Mouse (Mus musculus): Measurements from ENCODE around the gene Ski. TPM values are rescaled to one million over a fixed set of nuclear protein-coding genes. Genes with fewer than 3 reads are reported as not detected.

The Ski gene
- polyA plus RNA-seq, 1 experiment from 2014 or later = 14.5 TPM

- H3K27me3 ChIP-seq (ENCODE audit: insufficient read depth, low read length) = no peaks in the 10 kb centered on the region
- no peak overlapping the region for H3K4me2 ChIP-seq (replicated peaks; ENCODE audit: low read depth, low read length)
- 87% methylated on average over 27 of the region's 27 CpGs for WGBS
- H3K36me3 ChIP-seq (ENCODE audit: insufficient read depth, low read length) = peaks cover 52% of the 10 kb centered on the region
- H3K9me3 ChIP-seq (ENCODE audit: low read length) = no peaks in the 10 kb centered on the region
- no peak overlapping the region for H3K9ac ChIP-seq (replicated peaks; ENCODE audit: low read length)
- H3K4me3 ChIP-seq (ENCODE audit: low read length) = no peak overlapping the region
- ATAC-seq (ENCODE audit: low FRiP score, low TSS enrichment) = no peak
- H3K27ac ChIP-seq (ENCODE audit: low read length) = no peak overlapping the region
- H3K4me1 ChIP-seq (ENCODE audit: insufficient read depth, low read length) = peaks cover 25% of the 10 kb centered on the region
Measured at GRCm38 (mm10) chr4:155157871-155158542, 64.4 kb downstream of the Ski start.

- no peak overlapping the region for H3K4me2 ChIP-seq (replicated peaks; ENCODE audit: low read depth, low read length)
- no peak for ATAC-seq (ENCODE audit: low FRiP score, low TSS enrichment)
- no peaks in the 10 kb centered on the region for H3K9me3 ChIP-seq (ENCODE audit: low read length)
- no peak overlapping the region for H3K4me3 ChIP-seq (ENCODE audit: low read length)
- WGBS = 95% methylated on average over 17 of the region's 17 CpGs
- peaks cover 17% of the 10 kb centered on the region for H3K4me1 ChIP-seq (ENCODE audit: insufficient read depth, low read length)
- H3K36me3 ChIP-seq (ENCODE audit: insufficient read depth, low read length) = peaks cover 52% of the 10 kb centered on the region
- no peak overlapping the region for H3K9ac ChIP-seq (replicated peaks; ENCODE audit: low read length)
- no peak overlapping the region for H3K27ac ChIP-seq (ENCODE audit: low read length)
- H3K27me3 ChIP-seq (ENCODE audit: insufficient read depth, low read length) = no peaks in the 10 kb centered on the region
Measured at GRCm38 (mm10) chr4:155156734-155157133, 65.7 kb downstream of the Ski start.

- Histone ChIP-seq H3K27me3 (ENCODE audit: insufficient read depth, low read length) (no peaks in the 10 kb centered on the region), H3K4me3 (ENCODE audit: low read length) (no peak overlapping the region), H3K36me3 (ENCODE audit: insufficient read depth, low read length) (peaks cover 52% of the 10 kb centered on the region), H3K9me3 (ENCODE audit: low read length) (no peaks in the 10 kb centered on the region), H3K27ac (ENCODE audit: low read length) (no peak overlapping the region), H3K4me2 (replicated peaks; ENCODE audit: low read depth, low read length) (no peak overlapping the region), H3K9ac (replicated peaks; ENCODE audit: low read length) (no peak overlapping the region; the same call in 1 of the 2 replicates), H3K4me1 (ENCODE audit: insufficient read depth, low read length) (peaks cover 27% of the 10 kb centered on the region)
- 60% methylated on average over 11 of the region's 11 CpGs for WGBS
- no peak for ATAC-seq (ENCODE audit: low FRiP score, low TSS enrichment)
Measured at GRCm38 (mm10) chr4:155154986-155155385, 67.4 kb downstream of the Ski start.

DNA sequence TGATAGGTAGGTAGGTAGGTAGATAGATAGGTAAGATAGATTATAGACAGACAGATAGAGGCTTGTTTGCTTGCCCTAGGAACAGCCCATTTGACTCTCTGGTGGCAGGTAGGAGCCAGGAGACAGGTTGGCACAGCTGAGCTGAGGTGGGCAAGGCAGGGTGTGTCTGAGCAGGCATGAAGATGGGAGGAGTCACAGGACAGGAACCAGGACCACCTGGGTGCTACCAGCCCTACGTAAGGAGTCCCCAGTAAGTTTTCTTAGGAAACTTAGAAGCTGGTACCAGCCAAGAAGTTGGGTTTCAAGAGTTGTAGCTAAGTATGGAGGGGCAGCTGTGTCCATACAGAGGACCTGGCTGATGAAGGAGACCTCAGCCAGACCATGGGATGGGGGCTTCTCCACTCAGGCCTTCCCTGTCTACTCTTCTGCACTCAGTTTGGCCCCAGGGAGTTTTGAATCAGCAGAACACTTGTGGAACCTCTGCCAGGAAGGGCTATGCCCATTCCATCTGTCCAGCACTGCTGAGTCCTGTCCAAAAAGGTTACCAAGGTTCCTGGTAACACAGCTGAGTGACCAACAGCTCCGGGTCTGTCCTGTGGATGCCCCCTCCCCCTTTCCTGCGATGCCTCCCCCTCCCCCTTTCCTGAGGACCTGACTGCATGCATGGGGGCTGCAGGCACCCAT lies 68.9 kb downstream of the Ski start:
- H3K4me1 ChIP-seq (ENCODE audit: insufficient read depth, low read length) = peaks cover 37% of the 10 kb centered on the region
- peaks cover 40% of the 10 kb centered on the region for H3K36me3 ChIP-seq (ENCODE audit: insufficient read depth, low read length)
- ATAC-seq (ENCODE audit: low FRiP score, low TSS enrichment) = no peak

GRCm38 (mm10) chr4:155152476-155152875 lies 69.9 kb downstream of the Ski start:
- H3K4me2 ChIP-seq (replicated peaks; ENCODE audit: low read depth, low read length) = no peak overlapping the region

More for the DNA sequence above, 68.9 kb downstream of the Ski start:
- Histone ChIP-seq H3K27me3 (ENCODE audit: insufficient read depth, low read length) (no peaks in the 10 kb centered on the region), H3K9me3 (ENCODE audit: low read length) (no peaks in the 10 kb centered on the region), H3K4me3 (ENCODE audit: low read length) (no peak overlapping the region), H3K4me2 (replicated peaks; ENCODE audit: low read depth, low read length) (no peak overlapping the region), H3K9ac (replicated peaks; ENCODE audit: low read length) (no peak overlapping the region), H3K27ac (ENCODE audit: low read length) (no peak overlapping the region)
- WGBS = 80% methylated on average over 3 of the region's 3 CpGs

DNA sequence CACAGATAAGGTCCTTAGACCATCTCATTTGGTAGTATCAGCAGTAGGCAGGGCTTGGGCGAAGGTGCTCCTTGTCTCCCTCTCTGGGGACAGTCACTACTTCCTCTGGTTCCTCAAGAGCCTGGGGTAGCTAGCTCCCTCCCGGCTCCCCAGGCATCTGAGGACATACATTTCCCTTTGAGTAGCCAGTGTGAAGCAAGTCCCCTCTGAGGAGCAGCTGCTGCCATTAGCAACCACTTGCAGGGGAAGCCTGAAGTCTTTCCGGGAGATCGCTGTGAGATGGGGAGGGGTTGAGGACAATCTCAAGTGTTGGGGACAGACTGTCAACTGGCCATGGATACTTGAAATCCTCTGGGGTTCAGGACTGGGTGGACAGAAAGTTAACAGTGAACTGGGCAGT lies 70.5 kb downstream of the Ski start:
- no peak overlapping the region for H3K9ac ChIP-seq (replicated peaks; ENCODE audit: low read length)
- peaks cover 24% of the 10 kb centered on the region for H3K36me3 ChIP-seq (ENCODE audit: insufficient read depth, low read length)
- no peaks in the 10 kb centered on the region for H3K27me3 ChIP-seq (ENCODE audit: insufficient read depth, low read length)
- peaks cover 38% of the 10 kb centered on the region for H3K4me1 ChIP-seq (ENCODE audit: insufficient read depth, low read length)
- 64% methylated on average over 4 of the region's 4 CpGs for WGBS
- no peak overlapping the region for H3K4me3 ChIP-seq (ENCODE audit: low read length)
- H3K4me2 ChIP-seq (replicated peaks; ENCODE audit: low read depth, low read length) = no peak overlapping the region
- no peaks in the 10 kb centered on the region for H3K9me3 ChIP-seq (ENCODE audit: low read length)
- no peak overlapping the region for H3K27ac ChIP-seq (ENCODE audit: low read length)
- no peak for ATAC-seq (ENCODE audit: low FRiP score, low TSS enrichment)

More at GRCm38 (mm10) chr4:155152476-155152875, 69.9 kb downstream of the Ski start:
- H3K27me3 ChIP-seq (ENCODE audit: insufficient read depth, low read length) = no peaks in the 10 kb centered on the region
- 90% methylated on average over 6 of the region's 6 CpGs for WGBS
- H3K9ac ChIP-seq (replicated peaks; ENCODE audit: low read length) = no peak overlapping the region
- ATAC-seq (ENCODE audit: low FRiP score, low TSS enrichment) = no peak
- no peaks in the 10 kb centered on the region for H3K9me3 ChIP-seq (ENCODE audit: low read length)
- H3K36me3 ChIP-seq (ENCODE audit: insufficient read depth, low read length) = peaks cover 30% of the 10 kb centered on the region
- peaks cover 37% of the 10 kb centered on the region for H3K4me1 ChIP-seq (ENCODE audit: insufficient read depth, low read length)
- H3K4me3 ChIP-seq (ENCODE audit: low read length) = no peak overlapping the region
- no peak overlapping the region for H3K27ac ChIP-seq (ENCODE audit: low read length)

DNA sequence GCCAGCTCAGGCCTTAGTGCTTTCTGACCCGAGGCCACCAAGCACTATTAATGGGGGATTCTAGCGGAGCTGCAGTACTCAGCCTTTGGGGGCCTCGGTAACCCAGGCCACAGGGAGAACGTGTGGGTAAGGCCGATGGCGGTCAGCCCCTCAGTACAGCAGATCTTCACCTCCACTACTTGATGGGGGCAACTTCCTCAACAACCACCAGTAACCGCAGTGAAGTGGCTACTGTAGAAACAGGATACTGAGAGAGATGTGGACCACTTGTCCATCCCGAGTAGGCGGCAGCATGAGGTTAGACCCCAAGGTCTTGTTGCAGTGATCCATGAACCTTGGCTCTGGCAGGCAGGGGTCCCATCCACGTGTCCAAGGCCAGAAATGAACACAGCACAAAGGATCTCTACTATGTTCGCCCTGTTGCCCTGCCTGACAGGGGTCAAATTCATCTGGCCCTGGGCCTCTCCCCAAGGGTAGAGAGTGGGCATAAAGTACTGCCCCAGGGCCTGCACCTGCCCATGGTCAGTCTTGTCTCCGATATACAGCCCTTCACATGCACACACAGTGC lies 71.1 kb downstream of the Ski start:
- Histone ChIP-seq H3K27me3 (ENCODE audit: insufficient read depth, low read length) (no peaks in the 10 kb centered on the region), H3K36me3 (ENCODE audit: insufficient read depth, low read length) (peaks cover 18% of the 10 kb centered on the region; the same call in 1 of the 2 replicates), H3K9me3 (ENCODE audit: low read length) (no peaks in the 10 kb centered on the region), H3K9ac (replicated peaks; ENCODE audit: low read length) (peak overlapping the region; percentile 77), H3K4me1 (ENCODE audit: insufficient read depth, low read length) (peaks cover 44% of the 10 kb centered on the region), H3K4me3 (ENCODE audit: low read length) (peak overlapping the region; percentile 55), H3K27ac (ENCODE audit: low read length) (peak overlapping the region; percentile 85), H3K4me2 (replicated peaks; ENCODE audit: low read depth, low read length) (peak overlapping the region; percentile 89)
- WGBS = 34% methylated on average over 12 of the region's 12 CpGs
- ATAC-seq (ENCODE audit: low FRiP score, low TSS enrichment) = no peak

DNA sequence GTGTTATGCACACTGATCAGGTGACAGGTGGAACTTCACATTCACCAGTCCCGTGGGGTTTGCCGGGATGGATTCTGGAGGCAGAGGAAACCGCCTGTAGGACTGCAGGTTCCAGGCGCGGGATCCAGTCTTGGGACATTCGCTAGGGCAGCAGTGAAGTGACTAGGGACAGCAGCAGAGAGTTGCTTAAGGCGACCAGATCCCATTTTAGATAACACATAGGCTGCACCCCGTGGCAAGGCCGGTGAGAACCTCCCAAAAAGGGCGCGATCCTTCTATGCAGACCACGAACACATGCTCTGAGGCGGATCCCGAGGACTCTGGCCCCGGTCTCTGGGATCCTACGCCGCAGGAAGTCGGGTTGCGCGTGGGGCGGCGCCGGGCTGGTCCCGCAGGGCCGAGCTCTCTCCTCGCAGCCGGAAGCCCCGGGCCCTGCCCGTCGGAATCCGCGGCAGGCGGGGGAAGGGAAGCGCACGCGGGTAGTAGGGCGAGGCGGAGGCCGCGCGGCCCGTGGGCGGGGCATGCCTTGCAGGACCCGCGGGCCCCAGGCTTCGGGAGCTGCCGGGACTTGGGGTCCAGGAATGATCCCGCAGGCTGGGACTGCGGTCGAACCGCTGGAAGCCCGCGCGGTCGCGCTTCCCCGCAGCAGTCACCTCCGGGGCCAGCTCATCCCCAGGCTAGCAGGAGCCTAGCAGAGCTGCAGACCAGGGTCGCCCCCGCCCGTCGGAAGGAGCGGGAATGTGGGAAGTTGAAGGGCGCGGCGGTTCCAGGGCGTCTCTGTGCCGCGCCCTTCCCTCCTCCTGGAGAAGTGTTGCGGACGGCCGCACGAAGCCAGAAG lies 71.9 kb downstream of the Ski start:
- peak overlapping the region; percentile 77 for H3K9ac ChIP-seq (replicated peaks; ENCODE audit: low read length)
- peak overlapping the region; percentile 89 for H3K4me2 ChIP-seq (replicated peaks; ENCODE audit: low read depth, low read length)
- H3K4me3 ChIP-seq (ENCODE audit: low read length) = peak overlapping the region; percentile 55
- H3K27me3 ChIP-seq (ENCODE audit: insufficient read depth, low read length) = no peaks in the 10 kb centered on the region
- peaks cover 14% of the 10 kb centered on the region; the same call in 1 of the 2 replicates for H3K36me3 ChIP-seq (ENCODE audit: insufficient read depth, low read length)
- H3K9me3 ChIP-seq (ENCODE audit: low read length) = no peaks in the 10 kb centered on the region
- H3K27ac ChIP-seq (ENCODE audit: low read length) = peak overlapping the region; percentile 85
- ATAC-seq (ENCODE audit: low FRiP score, low TSS enrichment) = peak; percentile 90
- 4% methylated on average over 62 of the region's 73 CpGs for WGBS
- H3K4me1 ChIP-seq (ENCODE audit: insufficient read depth, low read length) = peaks cover 49% of the 10 kb centered on the region

DNA sequence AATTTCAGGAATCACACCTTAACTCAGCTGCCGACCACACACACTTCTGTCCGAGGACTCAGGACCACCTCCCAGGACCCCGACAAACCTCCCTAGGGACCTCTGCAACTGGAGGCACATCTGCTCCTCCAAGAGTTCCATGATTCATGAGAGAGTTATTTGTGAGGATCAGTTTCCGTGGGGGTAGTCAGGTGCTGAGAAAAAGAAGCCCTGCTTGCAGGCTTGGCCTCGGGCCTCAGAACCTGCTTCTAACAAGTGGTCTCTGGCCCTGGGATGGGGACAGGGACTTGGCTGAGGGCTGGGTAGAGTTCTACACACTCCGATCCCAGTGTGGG lies 72.5 kb downstream of the Ski start:
- H3K4me3 ChIP-seq (ENCODE audit: low read length) = no peak overlapping the region; the same call in 1 of the 2 replicates
- H3K4me2 ChIP-seq (replicated peaks; ENCODE audit: low read depth, low read length) = peak overlapping the region; percentile 89
- 41% methylated on average over 6 of the region's 6 CpGs for WGBS
- H3K9ac ChIP-seq (replicated peaks; ENCODE audit: low read length) = peak overlapping the region; percentile 77; the same call in 1 of the 2 replicates
- peak overlapping the region; percentile 85 for H3K27ac ChIP-seq (ENCODE audit: low read length)
- no peaks in the 10 kb centered on the region for H3K9me3 ChIP-seq (ENCODE audit: low read length)
- ATAC-seq (ENCODE audit: low FRiP score, low TSS enrichment) = peak; percentile 4; the same call in 1 of the 2 replicates
- no peaks in the 10 kb centered on the region for H3K27me3 ChIP-seq (ENCODE audit: insufficient read depth, low read length)
- H3K36me3 ChIP-seq (ENCODE audit: insufficient read depth, low read length) = peaks cover 8% of the 10 kb centered on the region; the same call in 1 of the 2 replicates
- H3K4me1 ChIP-seq (ENCODE audit: insufficient read depth, low read length) = peaks cover 52% of the 10 kb centered on the region

All from kidney, embryonic 16.5 days (tissue).